Mouse (Mus musculus) monocyte, adult 2 months (primary cell): ENCODE data around the gene Chst3.
"Not testable (repeated sequence)": the region's sequence is repeated elsewhere in the genome, so short reads cannot be mapped to it uniquely, and the experiment has no call there.

Experiments used
- DNase-seq, 2 experiments: peaks; one replicate each; pipeline ENCODE4 v3.0.0; 2022; ENCODE audit warnings: low spot score in 2 of 2, low read depth in 1 of 2

The Chst3 gene

DNA sequence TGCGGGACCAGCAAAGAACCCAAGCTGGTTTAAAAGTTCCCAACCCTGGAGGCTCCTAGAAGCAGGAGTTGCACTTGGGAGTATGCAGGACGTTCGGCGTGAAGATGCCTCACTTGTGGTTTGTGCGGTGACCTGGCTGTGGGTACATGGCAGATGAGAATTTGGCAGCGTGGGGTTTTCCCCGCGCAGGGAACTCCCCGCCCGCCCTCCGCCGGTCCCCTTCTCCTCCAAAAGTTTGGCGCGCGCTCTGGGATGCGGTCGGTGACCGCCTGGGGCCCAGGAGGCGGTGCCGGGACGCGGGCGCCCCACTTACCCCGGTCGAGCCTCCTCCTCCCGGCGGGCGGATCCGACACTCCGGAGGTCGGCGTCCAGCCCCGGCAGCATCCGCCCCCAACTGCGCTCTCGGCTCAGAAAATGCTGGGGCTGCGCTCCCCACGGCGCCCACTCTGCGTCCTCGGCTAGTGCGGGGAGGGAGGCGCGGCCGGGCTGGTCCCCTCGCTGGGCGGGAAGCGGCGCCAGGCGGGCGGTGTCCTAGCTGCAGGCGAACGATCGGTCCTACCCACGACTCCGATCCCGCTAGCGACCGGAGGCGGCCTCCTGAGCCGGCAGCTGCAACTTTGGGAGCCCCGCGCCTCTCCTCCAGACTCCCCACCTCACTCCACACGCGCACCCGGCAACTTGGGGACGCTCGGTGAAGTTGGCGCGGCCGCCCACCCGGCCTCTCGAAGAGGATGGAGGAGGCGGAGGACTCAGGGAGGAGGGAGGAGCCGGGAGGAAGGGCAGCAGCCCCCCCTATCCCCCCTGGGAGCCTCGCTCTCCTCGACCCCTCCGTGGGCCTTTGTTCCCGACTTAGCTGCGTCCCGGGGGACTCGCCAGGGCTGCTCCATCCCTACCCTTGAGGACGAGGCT is at the start of gene Chst3:
Gene Chst3 (minus strand): TSS at position 670 of the 909 bp plus-strand sequence.
- DNase-seq: no peak

DNA sequence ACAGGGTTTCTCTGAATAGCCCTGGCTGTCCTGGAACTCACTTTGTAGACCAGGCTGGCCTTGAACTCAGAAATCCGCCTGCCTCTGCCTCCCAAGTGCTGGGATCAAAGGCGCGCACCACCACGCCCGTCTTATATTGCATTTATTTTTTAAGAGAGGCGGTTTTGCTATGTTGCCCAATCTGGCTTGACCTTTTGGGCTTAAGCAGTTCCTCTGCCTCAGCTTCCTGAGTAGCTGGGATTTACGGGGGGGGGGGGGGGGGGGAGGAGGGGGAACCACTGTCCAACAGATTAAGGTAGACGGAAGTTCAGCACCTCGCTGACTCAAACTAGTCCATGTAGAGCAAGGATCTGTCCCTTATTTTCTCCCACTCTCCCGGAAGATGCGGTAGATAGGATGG is 49.7 kb upstream of the Chst3 start:
- no peak for DNase-seq

DNA sequence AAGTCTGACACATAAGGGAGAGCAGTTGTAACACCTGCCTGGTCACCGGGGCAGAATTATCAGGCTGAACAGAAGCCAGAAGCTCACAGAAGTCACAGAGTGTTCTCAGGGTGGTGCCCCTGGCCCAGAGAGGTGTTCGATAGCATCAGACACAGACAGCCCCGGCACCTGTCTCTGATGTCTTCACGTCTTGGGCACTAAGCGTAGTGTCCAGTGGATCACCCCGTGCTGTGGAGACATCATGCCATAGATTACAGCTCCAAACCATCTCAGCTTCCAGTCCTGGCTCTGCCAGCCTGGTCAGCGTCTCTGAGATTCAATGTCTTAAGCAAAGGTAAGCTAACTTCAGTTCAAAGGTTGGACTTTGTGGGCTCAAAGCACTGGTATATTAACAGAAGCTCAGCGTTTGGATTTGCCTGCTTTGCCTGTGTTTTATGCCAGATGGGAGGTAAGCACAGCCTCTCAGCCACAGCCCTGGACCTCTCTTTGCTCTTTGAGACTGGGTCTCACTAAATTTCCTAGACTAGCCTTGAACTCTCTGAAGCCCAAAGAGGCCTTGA is 47.9 kb upstream of the Chst3 start:
- no peak for DNase-seq

DNA sequence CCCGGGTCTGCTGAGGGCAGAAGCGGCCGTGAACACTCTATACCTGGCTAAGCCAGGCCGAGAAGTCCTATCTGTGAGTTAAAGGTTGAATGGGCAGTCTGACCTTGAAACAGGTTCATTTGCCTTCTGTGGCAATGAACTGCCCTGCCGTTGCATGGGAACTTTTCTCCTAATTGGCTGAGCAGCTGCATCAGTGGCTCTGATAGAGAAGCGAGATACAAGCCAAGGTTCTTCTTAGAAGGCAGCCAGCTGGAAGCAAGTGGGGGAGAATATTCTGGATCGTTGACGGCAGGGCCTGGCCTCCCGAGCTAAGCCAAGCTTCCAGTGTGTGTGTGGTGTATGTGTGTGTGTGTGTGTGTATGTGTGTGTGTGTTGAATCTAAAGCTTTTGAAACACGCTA is 46.2 kb upstream of the Chst3 start:
- DNase-seq: no peak

DNA sequence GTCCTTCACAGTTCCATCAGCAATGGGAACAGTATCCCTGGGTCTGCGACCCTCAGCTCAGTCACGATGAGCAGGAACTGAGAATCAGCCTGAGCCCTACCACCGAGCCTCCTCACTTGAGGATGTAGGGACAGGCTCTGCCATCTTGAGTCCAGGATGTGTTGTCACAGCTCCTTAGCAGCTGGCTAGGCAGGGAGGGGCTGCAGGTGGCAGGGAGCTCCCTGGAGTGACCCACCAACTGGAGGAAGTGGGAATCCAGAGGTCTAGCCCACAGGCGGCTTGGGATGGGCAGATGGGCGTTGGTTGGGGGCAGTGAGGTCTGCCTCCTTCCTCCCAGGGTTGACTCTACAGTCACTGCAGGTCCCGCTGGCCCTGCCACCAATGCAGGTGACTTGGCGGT is 44.3 kb upstream of the Chst3 start:
- no peak for DNase-seq

DNA sequence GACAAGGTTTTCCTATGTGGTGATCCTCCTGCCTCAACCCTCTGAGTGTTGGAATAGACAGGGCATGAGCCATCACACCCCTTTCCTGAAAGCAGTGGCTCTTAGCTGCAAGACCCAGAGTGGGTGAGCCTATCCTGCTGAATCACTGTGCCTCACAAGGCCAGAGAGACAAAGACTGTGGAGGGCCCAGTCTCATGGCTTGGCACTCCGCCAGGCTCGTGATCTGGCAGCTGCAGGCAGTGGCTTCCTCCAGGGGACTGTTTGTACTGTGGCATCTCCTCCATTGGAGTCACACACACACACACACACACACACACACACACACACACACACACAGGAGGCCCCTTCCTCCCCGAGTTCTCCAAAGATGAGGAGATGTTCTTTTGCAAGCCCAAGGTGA is 43.3 kb upstream of the Chst3 start:
- DNase-seq: peak; percentile 76 to 90

DNA sequence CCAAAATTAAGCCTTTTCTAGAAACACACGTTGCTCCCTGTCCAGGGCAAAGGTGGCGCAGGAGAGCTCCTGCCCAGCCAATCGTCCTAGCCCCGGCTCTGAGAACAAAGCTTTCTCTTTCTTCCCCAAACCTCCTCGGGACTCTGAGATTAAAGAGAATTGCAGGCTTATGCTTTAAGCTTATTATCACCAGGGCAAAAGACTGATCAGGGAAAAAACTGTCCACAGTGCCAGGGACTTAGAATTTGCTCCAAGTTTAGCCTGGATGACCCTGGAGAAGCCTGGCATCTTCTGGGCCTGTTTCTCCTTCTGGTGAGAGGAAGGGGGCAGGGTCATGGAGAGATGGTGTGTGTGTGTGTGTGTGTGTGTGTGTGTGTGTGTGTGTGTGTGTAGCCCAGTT is 42.5 kb upstream of the Chst3 start:
- DNase-seq: no peak

DNA sequence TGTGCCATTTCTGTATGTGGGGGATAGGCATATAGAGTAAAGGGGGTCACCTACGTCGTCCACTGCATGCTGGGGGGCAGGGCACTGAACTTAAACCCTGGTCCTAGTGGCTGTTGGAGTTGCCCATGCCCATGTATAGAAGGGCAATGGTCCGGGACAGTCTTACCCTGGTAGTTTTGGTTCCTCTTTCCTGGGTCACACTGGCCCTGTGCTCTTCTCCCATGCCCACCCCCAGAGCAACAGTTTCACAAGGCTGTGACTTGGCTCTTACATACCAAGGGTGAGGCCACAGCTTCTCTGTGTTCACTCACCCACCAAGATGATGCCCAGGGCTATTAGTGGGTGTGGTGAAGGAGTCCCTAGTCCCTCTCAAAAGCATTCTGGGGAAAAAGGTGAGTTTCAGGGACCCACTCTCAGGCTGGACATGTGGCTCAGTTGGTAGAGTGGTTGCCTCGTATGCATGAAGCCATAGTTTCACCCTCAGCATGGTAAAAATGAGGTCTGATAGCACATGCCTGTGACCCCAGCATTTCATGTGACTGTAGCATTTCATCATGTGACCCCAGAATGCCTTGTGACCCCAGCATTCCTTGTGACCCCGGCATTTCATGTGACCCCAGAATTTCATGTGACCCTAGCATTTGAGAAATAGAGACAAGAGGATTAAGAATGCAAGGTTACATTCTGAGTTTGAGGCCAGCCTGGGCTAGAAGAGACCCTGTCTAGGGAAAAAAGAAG is 41.7 kb upstream of the Chst3 start:
- DNase-seq: peak; percentile 72 to 78

DNA sequence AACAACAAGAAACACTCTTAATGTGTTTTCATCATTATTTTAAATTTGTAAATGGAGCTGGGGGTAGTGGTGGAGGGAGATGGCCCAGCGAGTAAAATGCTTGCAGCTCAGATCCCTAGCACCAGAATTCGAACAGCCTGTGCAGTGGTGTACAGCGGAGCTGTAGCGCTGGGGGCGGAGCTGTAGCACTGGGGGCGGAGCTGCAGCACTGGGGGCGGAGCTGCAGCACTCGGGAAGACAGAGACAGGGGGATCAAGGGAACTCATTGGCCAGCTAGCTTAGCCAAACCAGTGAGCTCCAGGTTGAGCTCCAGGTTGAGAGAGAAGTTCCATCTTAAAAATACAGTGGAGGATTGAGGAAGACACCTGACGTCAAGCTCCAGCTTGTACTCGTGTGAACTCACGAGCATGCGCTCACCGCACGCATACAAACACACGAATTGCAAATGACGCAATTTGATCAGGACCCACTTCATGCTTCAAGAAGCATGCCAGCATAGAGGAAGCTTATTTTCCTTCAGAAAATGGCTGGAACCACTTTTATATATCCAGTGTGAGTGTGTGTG is 38.3 kb upstream of the Chst3 start:
- no peak for DNase-seq

DNA sequence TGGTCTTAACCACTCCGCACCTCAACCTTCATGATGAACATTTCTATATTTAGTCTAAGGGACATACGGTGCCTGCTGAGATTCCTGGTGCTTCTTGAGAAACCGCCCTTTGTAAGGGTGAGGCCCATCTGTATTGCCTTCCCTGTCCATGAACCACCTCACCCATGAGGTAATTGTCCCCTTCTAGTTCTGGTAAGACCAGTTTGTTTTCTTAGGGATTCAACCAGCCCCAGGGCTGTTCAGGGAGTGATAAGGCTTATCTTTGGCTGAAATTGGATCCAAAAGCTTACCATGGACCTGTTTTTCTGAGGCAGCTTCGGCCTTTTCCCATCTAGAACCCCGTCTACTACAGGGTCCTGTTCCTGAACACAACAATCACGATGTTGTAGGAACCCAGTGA is 37.0 kb upstream of the Chst3 start:
- no peak for DNase-seq

DNA sequence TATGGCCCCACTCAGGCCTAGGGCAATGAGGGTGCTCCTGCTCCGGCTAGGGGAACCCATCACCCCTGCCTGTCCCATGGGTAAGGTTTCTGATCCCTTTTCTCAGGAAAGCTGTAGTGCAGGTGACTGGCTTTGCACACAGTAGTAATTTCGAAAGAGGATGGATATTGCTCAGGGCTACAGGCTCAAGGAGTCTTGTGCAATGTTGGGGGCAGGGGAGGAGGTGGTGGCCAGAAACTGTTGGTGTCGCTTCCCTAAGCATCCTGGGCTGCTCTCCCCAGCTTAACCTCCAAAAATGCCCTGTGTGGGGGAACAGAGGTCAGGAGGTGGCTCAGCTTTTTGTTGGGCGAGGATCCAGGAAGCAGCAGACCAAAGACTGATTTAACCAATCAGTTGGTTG is 33.5 kb upstream of the Chst3 start:
- peak; percentile 71 to 74 for DNase-seq

DNA sequence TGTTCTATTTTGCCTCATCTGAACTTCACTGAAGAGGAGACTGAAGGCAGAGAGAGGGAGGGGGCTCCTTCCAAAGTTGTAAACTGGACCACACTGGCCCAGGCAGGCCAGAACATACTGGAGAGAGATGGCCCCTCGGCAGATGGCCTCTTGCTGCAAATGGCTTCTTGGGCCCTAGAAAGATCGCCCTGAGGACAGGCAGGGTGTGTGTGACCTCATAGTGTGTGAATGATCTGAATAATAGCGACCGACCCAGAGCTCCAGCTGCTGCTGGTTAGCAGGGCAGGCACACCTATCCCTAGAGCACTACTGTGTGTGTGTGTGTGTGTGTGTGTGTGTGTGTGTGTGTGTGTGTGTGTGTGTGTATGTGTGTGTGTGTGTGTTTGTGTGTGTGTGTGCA is 33.1 kb upstream of the Chst3 start:
- DNase-seq: no peak

DNA sequence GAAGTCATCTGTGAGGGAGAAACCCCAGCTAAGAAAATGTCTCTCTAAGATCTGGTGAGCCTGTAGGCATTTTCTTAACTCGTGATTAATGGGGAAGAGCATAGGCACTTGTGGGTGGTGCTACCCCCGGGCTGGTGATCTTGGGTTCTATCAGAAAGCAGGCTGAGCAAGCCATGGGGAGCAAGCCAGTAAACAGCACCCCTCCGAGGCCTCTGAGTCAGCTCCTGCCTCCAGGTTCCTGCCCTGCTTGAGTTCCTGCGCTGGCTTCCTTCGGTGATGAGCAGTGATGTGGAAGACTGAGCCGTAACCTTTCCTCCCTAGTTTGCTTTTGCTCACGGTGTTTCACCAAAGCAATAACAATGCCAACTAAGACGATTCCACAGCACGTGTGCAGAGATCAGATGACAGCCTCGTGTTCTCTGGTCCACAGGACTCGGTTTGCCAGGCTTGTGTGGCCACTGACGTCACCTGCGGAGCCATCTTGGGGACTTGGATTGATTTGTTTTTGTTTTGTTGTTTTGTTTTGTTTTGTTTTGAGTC is 31.4 kb upstream of the Chst3 start:
- no peak for DNase-seq

DNA sequence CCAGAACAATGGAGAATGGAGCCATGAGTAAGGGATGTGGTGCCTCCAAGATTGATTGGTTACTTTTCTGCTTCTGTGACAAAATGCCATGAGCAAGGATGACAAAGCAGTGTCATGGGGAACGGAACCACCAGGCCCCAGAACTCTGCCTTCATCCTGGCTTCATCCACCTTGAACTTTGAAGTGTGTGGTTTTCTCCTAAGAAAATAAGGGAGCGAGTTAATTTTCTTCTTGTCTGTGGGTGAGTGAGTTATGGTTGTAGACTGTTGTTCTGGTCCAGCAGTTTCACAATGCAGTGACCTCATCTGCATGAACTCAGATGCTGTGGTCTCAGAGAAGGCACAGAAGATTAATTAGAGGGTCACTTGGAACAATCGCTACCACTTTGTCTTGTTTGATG is 29.3 kb upstream of the Chst3 start:
- not testable (repeated sequence) for DNase-seq

DNA sequence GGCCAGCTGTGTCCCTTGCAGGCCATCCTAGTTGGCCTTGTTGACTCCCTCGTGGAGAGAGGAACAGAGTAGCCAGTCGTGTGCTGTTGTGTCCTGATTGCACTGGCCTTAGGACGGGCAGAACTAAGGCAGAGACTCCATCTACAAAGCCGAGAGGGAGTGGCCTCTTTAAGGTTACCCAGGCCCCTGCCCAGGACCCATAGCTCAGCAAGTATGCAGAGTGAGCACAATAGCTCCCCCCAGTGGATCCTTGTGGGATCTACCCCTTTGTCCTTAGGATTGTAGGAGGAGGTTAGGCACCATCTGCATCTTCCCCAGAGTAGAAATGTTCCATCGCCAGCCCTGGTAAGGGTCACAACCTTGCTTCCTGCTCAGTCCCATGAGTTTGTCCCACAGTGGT is 27.5 kb upstream of the Chst3 start:
- DNase-seq: peak; percentile 39 to 70

DNA sequence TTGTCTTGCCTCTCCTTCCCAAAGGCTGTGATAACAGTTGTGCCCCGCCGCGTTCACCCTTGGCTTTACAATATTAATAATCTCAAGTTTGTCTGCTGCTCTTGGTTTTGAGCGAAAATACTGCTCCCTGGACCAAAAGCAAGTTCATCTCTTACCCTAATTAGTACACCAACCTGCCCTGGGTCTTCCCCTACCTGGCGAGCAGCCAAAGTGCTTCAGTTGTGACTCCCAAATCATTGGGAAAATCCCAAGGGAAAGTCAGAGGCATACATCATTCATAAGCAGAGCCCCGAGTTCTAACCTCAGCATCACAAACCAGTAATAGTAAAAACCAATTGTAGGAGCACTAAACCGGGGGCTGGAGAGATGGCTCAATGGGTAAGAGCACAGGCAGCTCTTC is 26.6 kb upstream of the Chst3 start:
- DNase-seq: no peak

DNA sequence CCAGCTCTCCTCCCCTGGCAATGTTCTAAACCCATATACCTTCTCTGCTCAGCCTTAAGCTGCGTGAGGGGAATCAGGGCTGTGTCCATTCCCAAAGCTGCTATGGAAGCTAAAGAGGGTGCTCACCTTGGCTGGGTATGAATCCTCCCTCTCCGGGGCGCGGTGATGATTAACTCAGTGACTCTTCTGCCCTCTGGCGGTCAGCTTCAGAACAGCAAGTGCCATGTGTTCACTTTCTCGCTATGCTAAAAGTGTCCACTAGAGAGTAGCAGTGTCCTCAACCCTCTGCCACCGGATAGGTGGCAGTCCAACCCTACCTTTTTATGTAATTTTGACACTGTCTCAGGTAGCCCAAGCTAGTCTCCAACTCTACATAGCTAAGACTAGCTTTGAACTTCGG is 26.0 kb upstream of the Chst3 start:
- peak; percentile 63 to 84 for DNase-seq

DNA sequence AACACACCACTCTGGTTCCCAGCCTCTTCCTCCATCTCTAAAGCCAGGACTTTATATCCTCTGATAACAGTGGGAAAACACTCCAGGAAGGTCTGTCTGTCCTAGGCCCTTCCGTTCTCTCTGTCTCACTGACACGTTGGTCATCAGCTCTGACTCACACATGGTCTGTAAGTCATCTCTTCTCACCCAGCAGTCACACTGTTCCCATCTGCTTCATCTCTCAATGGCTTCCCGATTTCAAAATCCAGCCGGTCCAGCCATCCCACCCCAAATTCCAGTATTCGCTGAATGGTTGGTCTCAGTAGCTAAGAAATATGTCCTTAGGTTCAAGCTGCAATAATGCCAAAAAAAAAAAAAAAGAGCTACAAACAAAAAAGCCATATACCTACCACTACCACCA is 24.9 kb upstream of the Chst3 start:
- no peak for DNase-seq

DNA sequence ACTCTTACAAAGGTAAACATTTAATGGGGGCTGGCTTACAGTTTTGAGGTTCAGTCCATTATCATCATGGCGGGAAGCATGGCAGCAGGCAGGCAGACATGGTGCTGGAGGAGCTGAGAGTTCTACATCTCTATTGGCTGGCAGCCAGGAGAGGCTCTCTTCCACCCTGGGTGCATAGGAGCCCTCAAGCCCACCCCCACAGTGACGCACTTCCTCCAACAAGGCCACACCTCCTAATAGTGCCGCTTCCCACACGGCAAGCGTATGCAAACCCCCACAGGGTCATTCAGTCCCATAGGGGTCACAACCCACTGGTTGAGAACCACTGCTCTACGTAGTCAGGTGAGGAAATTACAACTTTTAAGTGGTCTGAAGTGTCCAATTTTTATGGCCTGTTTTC is 21.4 kb upstream of the Chst3 start:
- no peak for DNase-seq

DNA sequence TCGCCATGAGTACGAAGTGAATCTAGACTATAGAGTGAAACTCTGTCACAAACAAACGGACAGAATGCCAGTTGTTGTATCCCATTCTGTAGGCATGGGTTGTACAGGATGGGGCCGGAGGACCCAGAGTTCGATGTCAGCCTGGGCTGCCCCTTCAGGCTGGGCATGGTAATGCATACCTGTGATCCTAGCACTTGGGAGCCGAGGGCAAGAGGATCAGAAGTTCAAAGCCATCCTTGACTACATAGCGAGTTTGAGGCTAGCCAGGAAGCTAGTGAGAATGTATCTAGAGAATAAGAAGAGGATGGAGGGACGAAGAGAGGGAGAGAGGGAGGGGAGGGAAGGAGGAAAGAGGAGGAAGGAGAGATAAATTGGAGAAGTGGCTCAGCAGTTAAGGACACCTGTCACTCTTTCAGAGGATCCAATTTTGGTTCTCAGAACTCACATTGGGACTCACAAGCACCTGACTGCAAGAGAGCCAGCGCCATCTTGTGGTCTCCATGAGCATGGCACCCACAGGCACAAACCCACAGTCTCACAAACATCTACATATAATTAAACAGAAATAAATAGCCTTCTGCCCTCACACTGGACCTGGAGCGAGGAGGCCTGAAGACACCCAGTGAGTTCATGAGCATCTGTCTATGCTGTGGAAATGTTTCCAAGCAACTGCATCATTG is 18.6 kb upstream of the Chst3 start:
- DNase-seq: no peak

DNA sequence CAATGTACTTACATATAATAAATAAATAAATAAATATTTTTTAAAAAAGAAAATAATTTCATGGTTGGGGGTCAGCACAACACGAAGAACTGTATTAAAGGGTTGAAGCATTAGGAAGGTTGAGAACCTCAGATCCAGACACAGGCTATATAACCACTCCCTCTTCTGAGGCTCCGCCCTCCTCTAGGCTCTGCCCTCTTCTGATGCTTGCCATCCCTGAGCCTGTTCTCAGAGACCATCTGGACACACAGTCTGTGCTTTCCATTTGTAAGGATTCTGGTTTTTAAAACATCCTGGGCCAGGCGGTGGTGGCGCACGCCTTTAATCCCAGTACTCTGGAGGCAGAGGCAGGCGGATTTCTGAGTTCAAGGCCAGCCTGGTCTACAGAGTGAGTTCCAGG is 16.8 kb upstream of the Chst3 start:
- not testable (repeated sequence) for DNase-seq
